Mouse (Mus musculus) layer of hippocampus, adult 8-10 months (tissue): ENCODE results near the gene Olfr1238. TPM values are rescaled to one million over a fixed set of nuclear protein-coding genes. Genes with fewer than 3 reads are reported as not detected.

Source experiments
- DNase-seq, 2 experiments: peaks; one replicate each; pipeline ENCODE4 v3.0.0; 2022; ENCODE audit warnings: low spot score in 2 of 2
- total RNA-seq, 4 experiments: library from RNA; stranded (reverse); gene quantifications; 2 replicates each; pipeline ENCODE4 v1.2.4; 2022

The Olfr1238 gene
- not detected for total RNA-seq

- no peak for DNase-seq
Measured at GRCm38 (mm10) chr2:89409576-89409975, at the start of gene Olfr1238. Gene Olfr1238, minus strand, starts transcription at chr2:89409676.

DNA sequence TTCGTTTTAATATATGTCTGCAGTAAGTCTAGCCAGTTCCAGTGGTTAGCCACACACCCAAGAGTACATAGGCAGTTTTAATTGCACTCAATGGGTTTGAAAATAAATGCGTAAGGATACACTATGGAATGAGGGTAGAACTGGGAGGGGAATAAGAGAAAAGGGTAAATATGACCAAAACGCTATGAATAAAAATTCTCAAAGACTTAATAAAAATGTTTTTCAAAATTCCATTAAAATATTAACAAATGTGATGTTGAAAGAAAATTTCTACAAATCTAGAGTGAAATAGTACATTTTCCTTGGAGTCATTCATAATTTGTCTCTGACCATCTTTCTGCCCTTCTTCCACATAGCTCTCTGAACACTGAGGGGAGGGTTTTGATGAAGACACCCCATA is 33.4 kb upstream of the Olfr1238 start, which contains the start of gene Olfr1240:
TSS of gene Olfr1240 (minus strand) at position 101 of the 400 bp plus-strand sequence.
- DNase-seq: no peak

DNA sequence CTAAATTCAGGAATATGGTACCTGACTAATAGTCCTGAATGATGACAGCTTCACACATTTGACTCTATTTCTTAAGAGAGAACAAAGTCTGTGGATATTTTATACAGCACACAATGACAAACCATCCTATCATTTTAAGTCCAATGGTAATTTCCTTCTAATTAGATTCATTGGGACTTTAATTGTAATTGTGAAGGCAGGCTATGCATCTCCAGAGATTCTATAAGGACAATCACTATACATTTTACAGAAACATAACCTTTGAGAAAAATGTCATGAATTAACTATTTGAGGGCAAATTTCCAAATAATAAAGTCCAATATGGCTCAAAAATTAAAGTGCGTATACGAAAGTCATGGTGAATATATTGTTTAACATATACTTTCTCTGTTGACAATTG is 10.8 kb upstream of the Olfr1238 start, which contains the start of gene Olfr1239:
TSS of gene Olfr1239 (minus strand) at position 101 of the 400 bp plus-strand sequence.
- DNase-seq: no peak

GRCm38 (mm10) chr2:89414557-89414956 is 5.1 kb upstream of the Olfr1238 start:
- DNase-seq: no peak

DNA sequence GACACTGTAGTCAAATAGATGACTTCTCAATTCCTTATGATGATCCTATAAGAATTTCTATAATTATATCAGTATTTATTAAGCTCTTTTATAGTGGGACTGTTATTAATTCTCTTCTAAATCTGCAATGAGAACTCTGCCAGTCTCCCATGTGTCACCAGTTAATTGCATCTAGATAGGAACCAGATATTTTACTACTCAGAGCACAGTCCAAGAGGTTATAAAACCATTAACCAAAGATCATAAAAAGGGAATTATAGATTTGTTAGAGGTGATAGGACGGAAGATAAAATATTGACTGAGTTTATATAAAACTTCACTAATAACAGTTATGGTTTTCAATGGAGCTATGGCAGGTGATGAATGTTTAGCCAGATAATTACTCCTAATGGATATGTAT is 8.6 kb downstream of the Olfr1238 start:
- no peak for DNase-seq

- DNase-seq: no peak
Measured at GRCm38 (mm10) chr2:89364765-89365164, 44.7 kb downstream of the Olfr1238 start, which contains the start of gene Olfr1234. Gene Olfr1234, minus strand, starts transcription at chr2:89364865.

Other genes starting within 250 kb of the Olfr1238 start
- not detected for gene Olfr1224-ps1, start 245.6 kb downstream of the Olfr1238 start, total RNA-seq
- not detected for gene Olfr1225, start 235.0 kb downstream of the Olfr1238 start, total RNA-seq
- not detected for gene Olfr1226, start 209.6 kb downstream of the Olfr1238 start, total RNA-seq
- gene Olfr1228, start 155.6 kb downstream of the Olfr1238 start, total RNA-seq: not detected
- not detected for gene Olfr1229, start 121.7 kb downstream of the Olfr1238 start, total RNA-seq
- gene Olfr1230, start 112.4 kb downstream of the Olfr1238 start, total RNA-seq: not detected
- gene Olfr1231, start 102.6 kb downstream of the Olfr1238 start, total RNA-seq: not detected
- not detected for gene Olfr1232, start 80.0 kb downstream of the Olfr1238 start, total RNA-seq
- not detected for gene Olfr1233, start 67.3 kb downstream of the Olfr1238 start, total RNA-seq
- not detected for gene Olfr1234, start 44.8 kb downstream of the Olfr1238 start, total RNA-seq
- not detected for gene Olfr1239, start 10.7 kb upstream of the Olfr1238 start, total RNA-seq
- not detected for gene Olfr1240, start 33.3 kb upstream of the Olfr1238 start, total RNA-seq
- not detected for gene Olfr1241, start 77.5 kb upstream of the Olfr1238 start, total RNA-seq
- gene Olfr1242, start 88.7 kb upstream of the Olfr1238 start, total RNA-seq: not detected
- not detected for gene Olfr1243, start 121.8 kb upstream of the Olfr1238 start, total RNA-seq
- gene Olfr1245, start 168.8 kb upstream of the Olfr1238 start, total RNA-seq: not detected
- not detected for gene Olfr1246, start 183.5 kb upstream of the Olfr1238 start, total RNA-seq
- gene Olfr1247, start 204.5 kb upstream of the Olfr1238 start, total RNA-seq: under 1 TPM in 1 of 4 experiments, not detected in 3; 0.09 TPM
- not detected for gene Olfr1248, start 208.6 kb upstream of the Olfr1238 start, total RNA-seq
- gene Olfr1249, start 225.3 kb upstream of the Olfr1238 start, total RNA-seq: not detected